Mouse (Mus musculus) heart, postnatal 0 days (tissue): ENCODE measurements at regions not wholly inside any gene's neighbourhood (a gene's known extent, or its start where the extent isn't known, plus 50 kb on each side); places are given as distances from the start of the nearest gene placed in this dataset.
A peak's percentile ranks its signal among the peaks of the same experiment; 100 is the strongest.

Experiments
- ATAC-seq: fragments of 200-750 bp; cut with Nextera tagmentation; 2 replicates; pipeline ENCODE4 v1.8.0; 2017; ENCODE audit warnings: low read depth, moderate number of reproducible peaks, moderate library complexity; ENCODE audit not compliant: insufficient read depth
- DNase-seq: peaks from one replicate; pipeline ENCODE4 v3.0.0-alpha.2; 2016; ENCODE audit warnings: low spot score
- H3K27ac ChIP-seq: fragments of 300-500 bp; sonication (generic); 2 replicates; pipeline ENCODE4 v1.5.1; 2014; ENCODE audit warnings: low read depth, mild to moderate bottlenecking
- H3K27me3 ChIP-seq: fragments of 300-500 bp; sonication (generic); 2 replicates; pipeline ENCODE4 v1.6.1; 2014; ENCODE audit warnings: low read length, mixed read lengths; ENCODE audit not compliant: control insufficient read depth, insufficient read depth
- H3K36me3 ChIP-seq: fragments of 300-500 bp; sonication (generic); replicated peaks from 2 replicates; pipeline ENCODE4 v1.6.1; 2014; ENCODE audit warnings: low read length, mixed read lengths; ENCODE audit not compliant: control insufficient read depth, insufficient read depth
- H3K4me1 ChIP-seq: fragments of 300-500 bp; sonication (generic); 2 replicates; pipeline ENCODE4 v1.6.1; 2014; ENCODE audit warnings: antibody characterized with exemption; ENCODE audit not compliant: control insufficient read depth, insufficient read depth
- H3K4me2 ChIP-seq: fragments of 300-500 bp; sonication (generic); 2 replicates; pipeline ENCODE4 v1.6.1; 2014; ENCODE audit warnings: low read depth, mild to moderate bottlenecking, low read length, moderate library complexity
- H3K4me3 ChIP-seq: fragments of 300-500 bp; sonication (generic); 2 replicates; pipeline ENCODE4 v1.5.1; 2014; ENCODE audit warnings: low read depth, low read length
- H3K9ac ChIP-seq: fragments of 300-500 bp; sonication (generic); replicated peaks from 2 replicates; pipeline ENCODE4 v1.6.1; 2014; ENCODE audit warnings: low read depth, low read length, mixed read lengths
- H3K9me3 ChIP-seq: fragments of 300-500 bp; sonication (generic); replicated peaks from 2 replicates; pipeline ENCODE4 v1.6.1; 2016; ENCODE audit warnings: low read length; ENCODE audit not compliant: control insufficient read depth
- CTCF ChIP-seq: IDR thresholded peaks from 2 replicates; pipeline ENCODE4 v1.5.1; 2016; ENCODE audit warnings: antibody characterized with exemption, control low read depth, low read depth
- EP300 ChIP-seq: IDR thresholded peaks from 2 replicates; pipeline ENCODE4 v1.6.1; 2016; ENCODE audit warnings: antibody characterized with exemption, low read depth
- WGBS: fragments of 180-500 bp; shearing (Covaris S2); extraction: QIAGEN DNeasy Blood & Tissue Kit; methylation state at CpG from one replicate; pipeline ENCODE4 v1.1.7; 2014; 5-methylcytosine and 5-hydroxymethylcytosine counted together

DNA sequence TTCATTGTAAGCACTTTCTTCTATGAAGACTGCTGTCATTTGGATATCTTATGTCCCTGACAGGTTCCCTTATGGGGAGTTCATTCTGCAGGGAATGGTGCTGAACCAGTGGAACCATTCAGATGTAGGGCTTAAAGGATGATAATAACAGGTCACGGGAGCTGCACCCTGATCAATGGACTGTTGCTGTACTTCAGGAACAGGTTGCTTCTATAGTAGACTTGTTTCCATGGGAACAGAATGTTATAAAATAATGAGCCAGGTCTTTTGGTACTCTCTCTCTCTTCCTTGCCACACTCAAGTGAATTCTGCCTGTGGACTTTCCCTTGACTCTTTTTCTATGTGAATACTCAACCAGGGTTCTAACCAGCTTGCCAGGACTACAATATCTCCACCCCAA is 196.9 kb upstream of the Chrm3 start:
- Histone ChIP-seq H3K9ac (no peak overlapping the region), H3K36me3 (no peaks in the 10 kb centered on the region), H3K4me3 (no peak overlapping the region), H3K4me2 (no peak overlapping the region), H3K9me3 (no peaks in the 10 kb centered on the region), H3K4me1 (no peaks in the 10 kb centered on the region), H3K27me3 (no peaks in the 10 kb centered on the region), H3K27ac (no peak overlapping the region)
- no peak for TF ChIP-seq EP300
- no peak for TF ChIP-seq CTCF
- 81% methylated on average over 1 of the region's 1 CpGs for WGBS
- DNase-seq = no peak
- no peak for ATAC-seq

- TF ChIP-seq EP300 (no peak), CTCF (no peak)
These were observed 193.9 kb upstream of the Chrm3 start for GRCm38 (mm10) chr13:10554595-10554994.

DNA sequence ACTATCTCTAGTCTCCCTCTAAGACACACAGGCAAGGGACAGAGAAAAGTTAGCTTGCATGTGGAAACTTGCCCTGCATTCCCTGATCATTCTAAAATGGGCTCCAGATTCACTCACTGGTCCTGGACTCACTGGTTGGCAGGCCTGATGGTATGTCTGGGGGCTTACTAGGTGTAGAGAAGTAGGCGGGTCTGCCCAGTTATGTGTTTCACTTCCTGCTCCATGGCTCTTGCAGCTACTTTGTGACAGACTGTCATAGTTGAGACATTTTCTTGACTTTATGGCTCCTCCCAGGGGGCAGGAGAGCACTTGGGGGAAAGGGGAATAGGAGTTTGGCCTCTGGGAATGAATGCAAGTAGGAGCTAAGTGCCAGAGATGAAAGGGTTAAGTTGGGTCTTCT is 182.1 kb upstream of the Chrm3 start:
- no peak for TF ChIP-seq CTCF
- TF ChIP-seq EP300 = no peak
- H3K9me3 ChIP-seq = no peaks in the 10 kb centered on the region
- 73% methylated on average over 1 of the region's 1 CpGs for WGBS
- no peaks in the 10 kb centered on the region for H3K27me3 ChIP-seq
- H3K27ac ChIP-seq = no peak overlapping the region
- H3K4me3 ChIP-seq = no peak overlapping the region
- ATAC-seq = no peak
- H3K36me3 ChIP-seq = no peaks in the 10 kb centered on the region
- H3K4me1 ChIP-seq = no peaks in the 10 kb centered on the region
- no peak for DNase-seq
- H3K4me2 ChIP-seq = no peak overlapping the region
- H3K9ac ChIP-seq = no peak overlapping the region

More at GRCm38 (mm10) chr13:10554595-10554994, 193.9 kb upstream of the Chrm3 start:
- 72% methylated on average over 2 of the region's 2 CpGs for WGBS
- no peak overlapping the region for H3K27ac ChIP-seq
- no peak overlapping the region for H3K9ac ChIP-seq
- DNase-seq (no peak), ATAC-seq (no peak)
- no peaks in the 10 kb centered on the region for H3K4me1 ChIP-seq
- H3K4me3 ChIP-seq = no peak overlapping the region
- no peaks in the 10 kb centered on the region for H3K36me3 ChIP-seq
- H3K4me2 ChIP-seq = no peak overlapping the region
- H3K9me3 ChIP-seq = no peaks in the 10 kb centered on the region
- no peaks in the 10 kb centered on the region for H3K27me3 ChIP-seq

DNA sequence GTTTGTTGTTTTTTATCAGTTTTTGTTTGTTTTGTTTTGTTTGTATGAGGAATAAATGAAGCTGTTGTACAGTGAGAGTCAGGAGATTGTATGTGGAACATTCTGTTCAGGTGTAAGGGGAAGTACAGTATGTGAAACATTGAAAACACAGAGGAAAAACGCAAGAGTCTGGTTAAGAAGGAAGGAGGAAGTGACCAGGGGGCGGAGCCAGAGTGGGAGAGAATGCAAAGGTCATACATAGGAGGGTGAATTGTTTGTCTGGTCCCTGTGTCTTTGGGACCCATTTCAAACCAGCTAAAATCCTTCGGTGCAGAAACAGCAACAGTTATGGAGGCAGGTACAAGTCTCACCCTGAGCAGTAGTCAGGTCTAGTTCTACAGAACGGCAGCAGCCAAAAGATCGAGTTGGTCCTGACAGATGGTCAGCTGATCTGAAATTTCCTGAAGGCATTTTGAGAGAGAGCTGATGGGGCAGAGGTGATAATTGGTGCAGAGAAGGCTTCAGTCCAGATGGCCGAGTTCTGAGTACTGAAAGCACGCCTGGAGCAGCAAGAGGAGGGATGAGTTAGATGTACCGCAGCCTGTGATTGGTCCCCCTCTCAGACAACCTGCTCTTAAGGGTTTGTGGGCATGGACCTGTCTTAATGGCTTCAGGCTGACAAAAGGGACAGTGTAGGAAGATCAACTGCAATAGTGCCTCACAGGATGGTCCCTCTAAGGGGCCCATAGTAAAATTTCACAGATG is 179.7 kb upstream of the Chrm3 start:
- no peak for ATAC-seq
- no peak for DNase-seq

DNA sequence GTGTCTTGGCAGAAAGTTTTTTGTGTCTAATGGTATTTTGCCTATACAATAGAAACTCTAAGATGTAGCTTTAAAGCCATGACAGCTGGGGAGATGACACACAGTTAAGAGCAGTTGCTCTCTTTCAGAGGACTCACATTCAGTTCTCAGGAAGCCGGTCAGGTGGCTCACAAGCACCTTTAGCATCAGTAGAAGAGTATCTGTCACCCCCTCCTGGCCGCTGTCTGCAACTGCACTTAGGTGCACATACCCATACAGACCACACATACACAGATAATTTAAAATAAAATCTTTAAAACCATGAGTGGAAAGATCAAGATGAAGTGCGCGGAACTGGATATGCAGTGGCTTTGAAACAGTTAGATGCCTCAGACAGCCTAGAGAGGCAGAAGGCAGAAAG is 178.3 kb upstream of the Chrm3 start:
- ATAC-seq = no peak
- DNase-seq = no peak
- TF ChIP-seq EP300 = no peak
- TF ChIP-seq CTCF = peak; percentile 27

More for the DNA sequence above, 179.7 kb upstream of the Chrm3 start:
- Histone ChIP-seq H3K27me3 (no peaks in the 10 kb centered on the region), H3K9me3 (no peaks in the 10 kb centered on the region), H3K27ac (no peak overlapping the region), H3K36me3 (no peaks in the 10 kb centered on the region), H3K4me3 (no peak overlapping the region), H3K4me1 (no peaks in the 10 kb centered on the region), H3K4me2 (no peak overlapping the region), H3K9ac (no peak overlapping the region)
- WGBS = 62% methylated on average over 8 of the region's 8 CpGs
- no peak for TF ChIP-seq EP300
- TF ChIP-seq CTCF = no peak

DNA sequence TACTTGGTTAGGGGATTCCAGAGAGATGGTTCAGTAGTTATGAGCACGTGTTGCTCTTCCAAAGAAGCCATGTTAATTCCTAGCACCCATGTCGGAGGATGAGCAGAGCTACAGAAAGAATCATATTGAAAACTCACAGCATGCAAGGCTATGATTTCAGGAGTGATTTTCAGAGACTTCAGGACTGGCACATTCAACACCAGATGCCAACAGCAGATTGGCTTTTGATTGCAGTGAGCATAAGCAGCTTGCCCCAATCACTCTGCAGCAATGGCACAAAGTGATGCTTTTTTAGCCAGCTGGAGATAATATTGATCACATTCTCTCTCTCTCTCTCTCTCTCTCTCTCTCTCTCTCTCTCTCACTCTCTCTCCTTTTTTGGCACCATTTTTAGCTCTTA is 166.6 kb upstream of the Chrm3 start:
- ATAC-seq (no peak), DNase-seq (no peak)
- H3K9me3 ChIP-seq = no peaks in the 10 kb centered on the region
- H3K9ac ChIP-seq = no peak overlapping the region
- no peak overlapping the region for H3K4me3 ChIP-seq
- no peaks in the 10 kb centered on the region for H3K36me3 ChIP-seq
- H3K4me2 ChIP-seq = no peak overlapping the region
- no peaks in the 10 kb centered on the region for H3K27me3 ChIP-seq
- TF ChIP-seq EP300 = no peak
- no peak for TF ChIP-seq CTCF
- 61% methylated on average over 2 of the region's 2 CpGs for WGBS
- no peaks in the 10 kb centered on the region for H3K4me1 ChIP-seq
- H3K27ac ChIP-seq = no peak overlapping the region

More for the DNA sequence above, 178.3 kb upstream of the Chrm3 start:
- WGBS = 77% methylated on average over 4 of the region's 4 CpGs
- H3K9me3 ChIP-seq = no peaks in the 10 kb centered on the region
- no peak overlapping the region for H3K4me3 ChIP-seq
- H3K4me2 ChIP-seq = no peak overlapping the region
- H3K4me1 ChIP-seq = no peaks in the 10 kb centered on the region
- H3K36me3 ChIP-seq = no peaks in the 10 kb centered on the region
- no peak overlapping the region for H3K27ac ChIP-seq
- no peak overlapping the region for H3K9ac ChIP-seq
- H3K27me3 ChIP-seq = no peaks in the 10 kb centered on the region
